ENCODE assay signal across 8 mouse cellular contexts in the genomic region with DNA sequence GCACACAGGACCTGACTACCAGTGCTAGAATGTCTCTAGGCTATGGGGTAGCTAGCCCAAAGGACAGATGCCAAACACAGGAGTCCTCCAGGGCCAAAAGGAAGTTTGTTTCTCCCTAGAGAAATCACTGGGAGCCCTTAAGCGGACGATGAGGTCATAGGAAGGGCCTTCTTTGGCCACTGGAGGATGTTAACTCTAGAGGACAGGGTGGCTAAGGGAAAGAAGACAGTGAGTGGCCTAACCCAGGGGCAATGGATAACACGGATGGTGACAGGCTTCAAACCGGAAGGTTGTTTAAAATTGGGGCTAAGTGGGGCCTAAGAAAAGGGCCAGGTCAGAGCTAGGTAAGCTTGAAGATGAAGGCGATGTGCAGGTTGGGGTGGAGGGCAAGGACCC. TPM values are rescaled to one million over a fixed set of nuclear protein-coding genes. Genes with fewer than 3 reads are reported as not detected.
DNase-seq lines count a peak whose midpoint lies in the region; ATAC-seq and TF ChIP-seq lines count a peak whose summit lies in the region.

No protein-coding gene starts in this region.

- no peak for TF ChIP-seq POLR2A in bone marrow, adult 2 months (IDR thresholded peaks at IDR 0.05; ENCODE audit: borderline replicate concordance, control insufficient read depth, low read depth, low read length)

- H3K4me3 ChIP-seq in bone marrow, adult 2 months (replicated peaks; ENCODE audit: control insufficient read depth, low read depth, low read length) = peak overlapping the region; percentile 74
- H3K4me3 ChIP-seq in heart, embryonic 10.5 days = peak overlapping the region; percentile 68
- peak overlapping the region; percentile 61 for H3K4me3 ChIP-seq in liver, embryonic 11.5 days (ENCODE audit: low read depth, low read length)
- peak overlapping the region; percentile 41 for H3K4me3 ChIP-seq in neural tube, embryonic 14.5 days (ENCODE audit: low read depth, low read length)

- no peaks in the 10 kb centered on the region for H3K4me1 ChIP-seq in bone marrow, adult 2 months (ENCODE audit: control insufficient read depth, insufficient read depth, low read length)
- peaks cover 19% of the 10 kb centered on the region for H3K4me1 ChIP-seq in heart, embryonic 10.5 days
- peaks cover 18% of the 10 kb centered on the region for H3K4me1 ChIP-seq in liver, embryonic 11.5 days (replicated peaks; ENCODE audit: control insufficient read depth, insufficient read depth, low read length)
- 0 out of 2 replicates have a peak, but pooled peaks cover 5% of the 10 kb centered on the region for H3K4me1 ChIP-seq in neural tube, embryonic 14.5 days (ENCODE audit: control insufficient read depth, insufficient read depth, low read length)

- TF ChIP-seq CTCF in bone marrow, adult 2 months (IDR thresholded peaks at IDR 0.05; ENCODE audit: control insufficient read depth, insufficient read depth, low read length) = no peak

- peak; percentile 25 for DNase-seq in adrenal gland, postnatal 14 days
- no peak for DNase-seq in adrenal gland, adult (ENCODE audit: inconsistent age in 2 of 2, low spot score in 1 of 2)
- no peak for DNase-seq in heart, embryonic 10.5 days (ENCODE audit: low spot score)
- no peak for DNase-seq in liver, embryonic 11.5 days (ENCODE audit: low spot score)
- DNase-seq in cerebellum, adult 11 months = no peak
- no peak for DNase-seq in thymus, postnatal 14 days

- peak overlapping the region; percentile 80 for H3K9ac ChIP-seq in liver, embryonic 11.5 days (ENCODE audit: low read depth, low read length)
- H3K9ac ChIP-seq in neural tube, embryonic 14.5 days (replicated peaks; ENCODE audit: low read depth, low read length) = peak overlapping the region; percentile 69

- H3K36me3 ChIP-seq in heart, embryonic 10.5 days = no peaks in the 10 kb centered on the region
- no peaks in the 10 kb centered on the region for H3K36me3 ChIP-seq in liver, embryonic 11.5 days (ENCODE audit: control insufficient read depth, insufficient read depth, low read length)
- no peaks in the 10 kb centered on the region for H3K36me3 ChIP-seq in neural tube, embryonic 14.5 days (ENCODE audit: control insufficient read depth, insufficient read depth, low read length)

- no peaks in the 10 kb centered on the region for H3K27me3 ChIP-seq in heart, embryonic 10.5 days (ENCODE audit: insufficient read depth, poor library complexity, severe bottlenecking)
- no peaks in the 10 kb centered on the region for H3K27me3 ChIP-seq in liver, embryonic 11.5 days (replicated peaks; ENCODE audit: control insufficient read depth, insufficient read depth, low read length)
- H3K27me3 ChIP-seq in neural tube, embryonic 14.5 days (ENCODE audit: control insufficient read depth, insufficient read depth, low read length) = no peaks in the 10 kb centered on the region

- H3K4me2 ChIP-seq in liver, embryonic 11.5 days = peak overlapping the region; percentile 89
- peak overlapping the region; percentile 63 for H3K4me2 ChIP-seq in neural tube, embryonic 14.5 days (ENCODE audit: low read depth, low read length)

- no peaks in the 10 kb centered on the region for H3K9me3 ChIP-seq in heart, embryonic 10.5 days
- no peaks in the 10 kb centered on the region for H3K9me3 ChIP-seq in liver, embryonic 11.5 days (ENCODE audit: control insufficient read depth, low read length)
- no peaks in the 10 kb centered on the region for H3K9me3 ChIP-seq in neural tube, embryonic 14.5 days (ENCODE audit: control insufficient read depth, low read length)

- peak; percentile 28; the same call in 1 of the 2 replicates for ATAC-seq in liver, embryonic 11.5 days (replicated peaks; ENCODE audit: low FRiP score)
- ATAC-seq in neural tube, embryonic 14.5 days (ENCODE audit: low read depth) = no peak; the same call in 1 of the 2 replicates

- 35% methylated on average over 5 of the region's 5 CpGs for WGBS in bone marrow, adult 2 months
- WGBS in heart, embryonic 10.5 days = 27% methylated on average over 5 of the region's 5 CpGs
- WGBS in liver, embryonic 11.5 days = 26% methylated on average over 5 of the region's 5 CpGs
- WGBS in neural tube, embryonic 14.5 days = 25% methylated on average over 5 of the region's 5 CpGs

- H3K27ac ChIP-seq in bone marrow, adult 2 months (ENCODE audit: control insufficient read depth, insufficient read depth, low read depth, low read length, poor library complexity) = peak overlapping the region; percentile 64; the same call in 1 of the 2 replicates
- H3K27ac ChIP-seq in heart, embryonic 10.5 days = peak overlapping the region; percentile 90
- peak overlapping the region; percentile 75 for H3K27ac ChIP-seq in liver, embryonic 11.5 days (ENCODE audit: low read depth, low read length)
- peak overlapping the region; percentile 85 for H3K27ac ChIP-seq in neural tube, embryonic 14.5 days (ENCODE audit: low read depth, low read length)

RNA-seq across cellular contexts. Expression of a gene that starts 24.2 kb away (rescaled TPM):
- total RNA-seq in adrenal gland, postnatal 14 days (2021) = 60.2 and 130 TPM in 2 replicates
- polyA plus RNA-seq in bone marrow, adult 2 months (2011; ENCODE audit: insufficient read depth, insufficient read length, low replicate concordance, missing spikeins) = 11.7 and 18.5 TPM in 2 replicates
- polyA plus RNA-seq in heart, embryonic 10.5 days (2016; fragmentation: Nextera tagmentation; extraction: Ambion mirVana) = 74.0 and 80.8 TPM in 2 replicates
- 107 and 114 TPM in 2 replicates for polyA plus RNA-seq in liver, embryonic 11.5 days (2014; fragmentation: Nextera tagmentation; extraction: Ambion mirVana)
- polyA plus RNA-seq in neural tube, embryonic 14.5 days (2014; fragmentation: Nextera tagmentation; extraction: Ambion mirVana) = 29.7 and 37.0 TPM in 2 replicates

RNA-seq across cellular contexts. Expression of a gene that starts 32.0 kb away (rescaled TPM):
- 29.0 and 33.1 TPM in 2 replicates for total RNA-seq in adrenal gland, postnatal 14 days (2021)
- polyA plus RNA-seq in bone marrow, adult 2 months (2011; ENCODE audit: insufficient read depth, insufficient read length, low replicate concordance, missing spikeins) = not detected in 2 replicates
- 2.7 and 12.6 TPM in 2 replicates for polyA plus RNA-seq in heart, embryonic 10.5 days (2016; fragmentation: Nextera tagmentation; extraction: Ambion mirVana)
- polyA plus RNA-seq in liver, embryonic 11.5 days (2014; fragmentation: Nextera tagmentation; extraction: Ambion mirVana) = 1.8 and 3.1 TPM in 2 replicates
- polyA plus RNA-seq in neural tube, embryonic 14.5 days (2014; fragmentation: Nextera tagmentation; extraction: Ambion mirVana) = 0.42 and 0.46 TPM in 2 replicates
